ENCODE assay signal across 8 mouse cellular contexts in the genomic region with DNA sequence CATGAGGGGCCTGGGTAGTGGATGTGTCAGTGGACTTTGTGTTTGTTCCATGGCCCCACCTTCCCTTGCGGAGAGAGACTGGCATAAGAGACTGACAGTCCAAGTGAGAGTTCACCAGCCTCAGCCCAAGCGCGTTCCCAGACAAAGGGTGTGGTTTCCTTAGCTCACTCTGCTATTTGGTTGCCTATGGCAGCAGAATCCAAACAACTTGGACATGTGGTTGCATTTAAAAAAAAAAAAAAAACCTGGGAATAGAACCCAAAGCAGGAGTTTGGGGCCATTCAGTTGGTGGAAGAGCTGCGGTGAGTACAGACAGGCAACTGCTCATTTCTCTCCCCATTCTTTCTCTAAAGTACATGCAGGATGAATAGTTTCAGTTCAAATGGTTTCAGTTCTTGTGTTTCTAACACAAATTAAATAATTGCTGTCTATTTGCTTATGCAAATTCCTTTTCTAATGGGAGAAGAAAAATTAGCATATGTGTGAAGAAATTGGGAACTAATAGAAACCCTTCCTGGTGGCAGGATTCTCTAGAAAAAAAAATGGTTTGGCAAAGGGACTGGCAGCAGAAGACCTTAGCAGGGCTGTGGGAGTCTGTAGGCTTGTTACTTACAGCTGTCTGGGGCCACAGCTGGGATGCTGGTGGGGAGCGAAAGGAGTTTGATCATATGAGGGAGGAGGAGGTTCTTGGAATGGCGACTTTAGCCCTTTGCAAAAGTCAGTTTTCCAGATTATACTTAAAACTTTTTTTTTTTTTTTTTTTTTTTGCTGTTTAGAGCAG. TPM values are rescaled to one million over a fixed set of nuclear protein-coding genes. Genes with fewer than 3 reads are reported as not detected.
DNase-seq lines count a peak whose midpoint lies in the region; ATAC-seq lines count a peak whose summit lies in the region.
"Had no signal": no experiment of that assay in that cellular context is flagged by ENCODE, and none has a peak within 500 bp of the region (broad histone marks: within the 10 kb centered on the region; RNA-seq: fewer than 3 reads in every experiment).

No protein-coding gene starts in this region.

- H3K27ac ChIP-seq in midbrain, embryonic 12.5 days (replicated peaks) = no peak overlapping the region
- H3K27ac ChIP-seq in midbrain, embryonic 11.5 days (ENCODE audit: low read depth, low read length) = no peak overlapping the region
- no peak overlapping the region for H3K27ac ChIP-seq in forebrain, embryonic 12.5 days
- H3K27ac ChIP-seq: limb, embryonic 12.5 days had no signal

- H3K4me2 ChIP-seq in midbrain, embryonic 12.5 days (replicated peaks) = no peak overlapping the region
- no peak overlapping the region for H3K4me2 ChIP-seq in midbrain, embryonic 11.5 days
- H3K4me2 ChIP-seq in forebrain, embryonic 12.5 days = no peak overlapping the region
- H3K4me2 ChIP-seq: limb, embryonic 12.5 days had no signal

- 77% methylated on average over 6 of the region's 6 CpGs for WGBS in midbrain, embryonic 12.5 days
- 72% methylated on average over 6 of the region's 6 CpGs for WGBS in midbrain, embryonic 11.5 days
- WGBS in forebrain, embryonic 12.5 days = 49% methylated on average over 6 of the region's 6 CpGs
- 43% methylated on average over 6 of the region's 6 CpGs for WGBS in large intestine, adult 2 months

- peak; percentile 44; the same call in 1 of the 2 replicates for ATAC-seq in midbrain, embryonic 12.5 days (ENCODE audit: low FRiP score, low read depth)
- ATAC-seq in midbrain, embryonic 11.5 days (ENCODE audit: low FRiP score) = no peak
- ATAC-seq in forebrain, embryonic 12.5 days (ENCODE audit: low FRiP score) = peak; percentile 44; the same call in 1 of the 2 replicates

- peaks cover 3% of the 10 kb centered on the region for H3K36me3 ChIP-seq in midbrain, embryonic 12.5 days
- H3K36me3 ChIP-seq in midbrain, embryonic 11.5 days (ENCODE audit: control insufficient read depth, insufficient read depth, low read length) = no peaks in the 10 kb centered on the region
- H3K36me3 ChIP-seq in forebrain, embryonic 12.5 days (replicated peaks) = peaks cover 8% of the 10 kb centered on the region; the same call in 1 of the 2 replicates
- H3K36me3 ChIP-seq: limb, embryonic 12.5 days had no signal

- no peak overlapping the region for H3K4me3 ChIP-seq in midbrain, embryonic 12.5 days
- H3K4me3 ChIP-seq in midbrain, embryonic 11.5 days (ENCODE audit: low read depth, low read length) = no peak overlapping the region
- H3K4me3 ChIP-seq in forebrain, embryonic 12.5 days (replicated peaks) = no peak overlapping the region
- H3K4me3 ChIP-seq: limb, embryonic 12.5 days had no signal

- H3K27me3 ChIP-seq in midbrain, embryonic 12.5 days = no peaks in the 10 kb centered on the region
- H3K27me3 ChIP-seq in midbrain, embryonic 11.5 days (ENCODE audit: control insufficient read depth, insufficient read depth, low read length) = no peaks in the 10 kb centered on the region
- H3K27me3 ChIP-seq in forebrain, embryonic 12.5 days = no peaks in the 10 kb centered on the region
- H3K27me3 ChIP-seq: limb, embryonic 12.5 days had no signal

- intact Hi-C loops in left cerebral cortex, postnatal 25 days (cut with DNase I) = no loop called here

- DNase-seq in midbrain, embryonic 11.5 days (ENCODE audit: low spot score, missing footprints) = no peak
- DNase-seq in large intestine, adult 2 months (ENCODE audit: low read depth, low spot score) = peak; percentile 52
- DNase-seq in yolk sac, embryonic 10.5 days (ENCODE audit: low spot score) = peak; percentile 28
- no peak for DNase-seq in left cerebral cortex, postnatal 25 days (ENCODE audit: low spot score in 2 of 2)
- no peak for DNase-seq in cerebellum, adult 11-12 months

- no peaks in the 10 kb centered on the region for H3K9me3 ChIP-seq in midbrain, embryonic 12.5 days
- no peaks in the 10 kb centered on the region for H3K9me3 ChIP-seq in midbrain, embryonic 11.5 days (ENCODE audit: control insufficient read depth, low read length)
- no peaks in the 10 kb centered on the region for H3K9me3 ChIP-seq in forebrain, embryonic 12.5 days
- H3K9me3 ChIP-seq: limb, embryonic 12.5 days had no signal

- no peak overlapping the region for H3K9ac ChIP-seq in midbrain, embryonic 12.5 days (replicated peaks)
- no peak overlapping the region for H3K9ac ChIP-seq in midbrain, embryonic 11.5 days (ENCODE audit: low read length)
- H3K9ac ChIP-seq in forebrain, embryonic 12.5 days = no peak overlapping the region
- H3K9ac ChIP-seq: limb, embryonic 12.5 days had no signal

- H3K4me1 ChIP-seq in midbrain, embryonic 12.5 days = peaks cover 6% of the 10 kb centered on the region; the same call in 1 of the 2 replicates
- no peaks in the 10 kb centered on the region for H3K4me1 ChIP-seq in midbrain, embryonic 11.5 days (ENCODE audit: control insufficient read depth, insufficient read depth, low read length)
- H3K4me1 ChIP-seq in forebrain, embryonic 12.5 days = 0 out of 2 replicates have a peak, but pooled peaks cover 8% of the 10 kb centered on the region
- H3K4me1 ChIP-seq: limb, embryonic 12.5 days had no signal

RNA-seq across cellular contexts. Expression of gene Map7d3, which starts 35.7 kb away (rescaled TPM):
- 1.6 and 2.3 TPM in 2 replicates for polyA plus RNA-seq in midbrain, embryonic 12.5 days (2016; fragmentation: Nextera tagmentation; extraction: Ambion mirVana)
- polyA plus RNA-seq in midbrain, embryonic 11.5 days (2014; fragmentation: Nextera tagmentation; extraction: Ambion mirVana) = 2.6 and 3.2 TPM in 2 replicates
- 1.7 and 1.9 TPM in 2 replicates for polyA plus RNA-seq in forebrain, embryonic 12.5 days (2016; fragmentation: Nextera tagmentation; extraction: Ambion mirVana)
- polyA plus RNA-seq in large intestine, adult 2 months (2012; rRNA removed) = 0.04 and 0.10 TPM in 2 replicates
- under 1 TPM in 1 of 2 experiments, not detected in 1; 0.23 TPM for total RNA-seq in left cerebral cortex, postnatal 25 days (2021)

RNA-seq across cellular contexts. Expression of gene Fhl1, which starts 54.9 kb away (rescaled TPM):
- 65.7 and 74.7 TPM in 2 replicates for polyA plus RNA-seq in midbrain, embryonic 12.5 days (2016; fragmentation: Nextera tagmentation; extraction: Ambion mirVana)
- 80.7 and 93.3 TPM in 2 replicates for polyA plus RNA-seq in midbrain, embryonic 11.5 days (2014; fragmentation: Nextera tagmentation; extraction: Ambion mirVana)
- polyA plus RNA-seq in forebrain, embryonic 12.5 days (2016; fragmentation: Nextera tagmentation; extraction: Ambion mirVana) = 101 and 104 TPM in 2 replicates
- 103 and 159 TPM in 2 replicates for polyA plus RNA-seq in large intestine, adult 2 months (2012; rRNA removed)
- total RNA-seq in left cerebral cortex, postnatal 25 days (2021) = 10 to 100 TPM; 98.4 to 99.2 TPM

Comparison
In these comparisons a context has a peak if more than half of its experiments do, and no peak if none do; other contexts are left out.
1. DNase-seq: peak in large intestine, adult 2 months (single experiment) and yolk sac, embryonic 10.5 days (single experiment); none in midbrain, embryonic 11.5 days (single experiment), left cerebral cortex, postnatal 25 days (0 of 2) and cerebellum, adult 11-12 months (single experiment).